Mouse (Mus musculus) heart, postnatal 0 days (tissue): ENCODE measurements at regions not wholly inside any gene's neighbourhood (a gene's known extent, or its start where the extent isn't known, plus 50 kb on each side); places are given as distances from the start of the nearest gene placed in this dataset.

Source experiments
- CTCF ChIP-seq: IDR thresholded peaks from 2 replicates; pipeline ENCODE4 v1.5.1; 2016; ENCODE audit warnings: antibody characterized with exemption, control low read depth, low read depth
- EP300 ChIP-seq: IDR thresholded peaks from 2 replicates; pipeline ENCODE4 v1.6.1; 2016; ENCODE audit warnings: antibody characterized with exemption, low read depth

DNA sequence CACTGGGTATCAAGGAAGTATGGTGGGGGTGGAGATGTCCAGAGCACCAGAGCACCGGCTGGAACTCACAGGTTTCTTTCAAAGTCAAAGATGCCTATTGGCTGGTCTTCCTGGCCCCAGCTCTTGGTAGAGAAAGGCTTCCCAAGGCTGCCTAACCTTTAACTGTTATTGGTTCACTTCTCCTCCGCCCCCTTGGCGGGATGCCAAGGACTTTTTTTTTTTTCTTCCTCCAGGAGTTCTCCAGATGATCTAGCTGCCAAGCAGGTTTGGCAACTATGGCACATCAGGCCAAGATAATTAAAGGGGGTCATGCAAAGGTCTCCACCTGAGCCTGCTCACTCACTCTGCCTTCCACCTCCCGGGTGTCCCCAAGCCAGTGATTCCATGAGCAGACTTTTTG, 67.5 kb downstream of the Sc5d start:
- TF ChIP-seq CTCF (no peak), EP300 (no peak)
